Mouse (Mus musculus): ENCODE results near the gene Edem3.

Edem3 gene
- long read RNA-seq, experiment 1, partial matches to known transcripts: 5 of 13 reads
- long read RNA-seq, experiment 1, other reads (novel, unspliced or antisense): 8 of 13 reads
- long read RNA-seq, experiment 2, full-length matches to known transcripts: 1 of 16 reads
- long read RNA-seq, experiment 2, partial matches to known transcripts: 3 of 16 reads
- long read RNA-seq, experiment 2, other reads (novel, unspliced or antisense): 12 of 16 reads

DNA sequence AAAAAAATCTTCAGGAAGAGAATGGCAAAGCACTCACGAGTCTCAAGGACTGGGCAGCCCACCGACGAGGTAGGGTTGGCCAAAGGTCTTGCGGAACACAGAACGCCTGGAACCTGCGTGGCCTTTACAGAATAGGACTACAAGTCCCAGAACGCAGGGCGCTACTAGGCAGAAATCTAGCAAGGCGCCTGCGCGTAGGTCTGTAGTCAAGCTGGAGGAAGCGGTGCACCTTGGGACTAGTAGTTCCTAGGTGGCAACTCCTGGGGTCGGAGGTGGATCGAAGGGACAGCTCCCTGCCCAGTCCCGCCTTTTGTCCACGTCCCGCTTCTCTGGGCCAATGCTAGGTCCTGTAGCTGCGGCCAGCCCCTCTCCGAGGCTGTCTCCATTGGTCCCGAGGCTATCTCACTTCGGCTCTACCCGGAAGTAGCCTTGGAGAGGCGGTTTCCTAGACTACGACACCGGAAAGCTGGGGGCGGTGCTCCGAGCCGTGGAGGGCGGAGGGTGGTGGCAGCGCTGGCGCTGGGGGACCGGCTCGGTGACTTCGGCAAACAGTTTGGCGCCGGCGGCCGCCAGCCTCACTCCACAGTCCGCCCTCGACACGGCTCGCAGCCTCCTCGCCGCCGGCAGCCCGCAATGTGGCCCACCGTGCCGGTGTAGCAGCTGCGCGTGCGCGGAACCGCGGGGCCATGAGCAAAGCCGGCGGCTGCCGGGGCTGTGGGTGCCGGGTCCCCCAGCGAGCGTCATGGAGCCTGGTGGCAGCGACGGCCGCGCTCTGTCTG, at the start of gene Edem3:
TSS of gene Edem3 (plus strand) at position 491 of the 779 bp plus-strand sequence.
- intact Hi-C loops (cut with DNase I): loop anchor here (5.0 kb wide), 1 partner anchor 33 kb away; no protein-coding TSS in a partner anchor

DNA sequence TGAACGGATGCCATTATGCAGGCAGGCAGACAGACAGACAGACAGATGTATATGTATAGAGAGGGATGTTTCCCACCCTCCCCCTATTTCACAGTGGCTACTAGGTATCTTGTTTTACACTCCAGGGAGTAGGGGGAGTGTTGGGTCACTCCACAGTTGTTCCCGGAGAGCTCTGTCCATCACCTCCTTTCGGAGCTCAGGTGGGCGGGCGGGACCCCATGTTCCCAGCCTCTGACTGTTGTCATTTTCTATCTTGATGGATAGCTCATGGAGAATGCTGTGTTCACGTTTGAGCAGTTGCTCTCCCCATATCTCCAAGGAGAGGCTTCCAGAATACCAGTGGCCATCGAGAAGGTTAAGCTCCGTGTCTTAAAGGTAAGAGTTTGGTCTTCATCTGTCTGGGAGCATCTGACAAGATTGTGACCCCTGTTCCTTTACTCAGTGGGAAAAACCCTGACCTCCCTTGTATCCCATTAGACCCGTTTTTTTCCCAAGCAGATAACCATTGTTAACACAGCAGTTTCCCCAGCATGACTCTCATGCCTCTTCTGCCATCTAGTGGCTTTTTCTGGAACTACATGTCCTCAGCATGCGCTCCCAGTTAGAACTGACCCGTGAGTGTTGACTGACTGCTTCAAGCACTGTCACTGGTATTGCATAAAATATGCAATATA, 49.3 kb upstream of the Edem3 start:
- intact Hi-C loops (cut with DNase I): loop anchor here (1.0 to 5.0 kb wide), 2 partner anchors 142 to 214 kb away; no protein-coding TSS in a partner anchor

DNA sequence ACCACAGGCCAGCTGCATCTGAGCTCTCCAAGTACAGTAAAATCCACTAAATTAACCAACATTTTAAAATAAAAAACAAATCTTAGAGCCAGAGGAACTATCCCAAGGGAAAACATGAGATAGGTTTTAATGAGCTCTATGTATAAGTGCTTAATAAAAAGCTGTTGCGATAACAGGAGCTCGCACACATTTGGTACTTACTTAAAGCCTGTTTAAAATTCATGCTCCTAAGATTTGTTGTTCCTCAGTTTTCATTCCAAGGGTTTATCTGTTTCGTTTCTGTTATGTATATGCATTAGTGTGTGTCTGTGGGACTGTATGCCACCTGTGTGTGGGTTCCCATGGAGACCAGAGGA, 48.8 kb upstream of the Edem3 start:
- intact Hi-C loops (cut with DNase I): loop anchor here (1.0 to 5.0 kb wide), 2 partner anchors 142 to 214 kb away; no protein-coding TSS in a partner anchor

DNA sequence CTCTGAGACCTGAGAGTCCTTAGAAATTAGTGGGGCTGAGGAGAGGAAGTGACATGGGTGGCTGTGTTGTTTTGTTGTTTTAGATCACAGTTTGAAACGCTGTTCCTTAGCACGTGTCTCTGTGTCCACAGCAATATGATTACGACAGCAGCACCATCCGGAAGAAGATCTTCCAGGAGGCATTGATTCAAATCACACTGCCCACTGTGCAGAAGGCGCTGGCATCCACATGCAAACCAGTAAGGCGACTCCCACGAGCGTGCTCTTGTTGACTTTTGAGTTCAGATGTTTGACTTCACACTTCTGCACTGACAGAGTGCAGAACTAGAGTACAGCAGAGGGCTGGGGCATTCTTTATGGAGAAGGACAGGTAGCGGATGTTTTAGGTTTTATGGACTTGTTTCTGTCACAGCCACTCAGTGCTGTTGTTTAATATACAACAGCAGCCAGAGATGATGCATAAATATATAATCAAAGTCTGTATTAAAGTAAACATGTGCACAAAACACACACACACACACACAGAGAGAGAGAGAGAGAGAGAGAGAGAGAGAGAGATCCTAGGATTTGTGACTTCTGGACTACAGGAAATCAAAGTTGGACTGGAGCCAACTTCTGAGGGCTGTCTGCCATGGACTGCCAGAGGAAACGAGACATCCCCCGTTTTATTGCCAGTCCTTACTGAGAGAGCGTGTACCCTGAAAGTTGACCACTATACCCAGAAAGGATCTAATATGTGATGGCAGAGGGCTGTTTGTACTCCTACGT, 46.0 kb upstream of the Edem3 start:
- intact Hi-C loops (cut with DNase I): loop anchor here (5.0 kb wide), 1 partner anchor 217 kb away; no protein-coding TSS in a partner anchor

DNA sequence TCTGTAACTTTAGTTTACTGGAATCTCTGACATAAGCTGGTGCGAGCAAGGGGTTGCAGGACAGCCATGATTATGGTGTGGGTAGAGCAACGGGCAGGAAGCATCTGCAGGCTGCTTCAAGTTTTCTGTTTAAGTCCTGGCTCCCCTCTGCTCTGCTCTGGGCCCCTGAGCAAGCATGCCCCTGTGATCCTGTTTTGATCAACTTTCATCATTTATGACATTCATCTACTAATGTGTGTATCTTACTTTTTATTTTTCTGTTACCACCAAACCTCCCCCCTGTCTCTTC, 45.5 kb upstream of the Edem3 start:
- intact Hi-C loops (cut with DNase I): loop anchor here (5.0 kb wide), 1 partner anchor 217 kb away; no protein-coding TSS in a partner anchor

DNA sequence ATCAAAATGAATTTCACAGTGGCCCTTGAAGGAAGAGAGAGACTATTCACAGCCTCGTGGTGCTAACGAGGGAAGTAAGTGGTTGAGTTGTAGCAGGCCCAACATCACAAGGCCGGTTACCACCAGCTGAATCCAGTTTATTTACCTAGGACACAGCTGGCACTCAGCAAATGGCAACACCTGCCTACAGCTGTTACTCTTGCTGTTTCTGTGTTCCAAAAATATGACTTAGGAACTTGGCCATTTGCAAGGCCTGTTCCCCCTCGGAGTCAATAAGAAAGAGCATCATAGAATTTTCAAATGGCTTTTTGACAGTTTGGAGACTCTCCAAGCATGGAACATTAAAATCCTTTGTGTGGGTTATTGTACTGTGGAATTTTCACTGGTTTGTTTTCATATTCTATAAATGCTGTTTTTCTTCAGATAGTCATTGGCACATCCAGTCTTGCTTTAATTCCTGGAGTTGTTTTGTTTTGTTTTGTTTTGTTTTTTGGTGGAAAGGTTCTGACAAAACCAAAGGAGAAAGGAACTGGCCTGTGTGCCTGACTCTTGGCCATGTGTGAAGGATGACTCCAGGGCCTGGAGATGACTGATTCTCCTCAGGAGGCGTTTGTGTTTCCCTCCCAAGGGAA, 44.6 kb upstream of the Edem3 start:
- intact Hi-C loops (cut with DNase I): no loop called here

DNA sequence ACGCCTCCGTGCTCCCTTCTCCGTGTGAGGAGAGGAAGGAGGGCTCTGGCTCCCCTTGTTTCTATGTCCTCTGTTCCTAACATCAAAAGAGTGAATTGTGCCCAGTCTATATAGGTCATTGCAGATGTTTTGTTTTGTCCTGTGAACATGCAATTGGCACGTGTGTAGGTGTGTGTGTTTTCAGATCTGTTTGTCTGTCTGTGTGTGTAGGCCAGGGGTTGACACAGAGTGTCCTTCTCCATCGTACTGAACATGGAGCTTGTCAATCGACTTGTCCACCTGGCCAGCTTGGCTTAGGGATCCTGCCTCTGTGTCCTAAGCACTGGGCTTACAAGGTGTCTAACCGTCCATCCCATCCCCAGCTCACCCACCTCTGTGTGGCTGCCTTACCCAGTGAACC, 44.1 kb upstream of the Edem3 start:
- intact Hi-C loops (cut with DNase I): no loop called here

DNA sequence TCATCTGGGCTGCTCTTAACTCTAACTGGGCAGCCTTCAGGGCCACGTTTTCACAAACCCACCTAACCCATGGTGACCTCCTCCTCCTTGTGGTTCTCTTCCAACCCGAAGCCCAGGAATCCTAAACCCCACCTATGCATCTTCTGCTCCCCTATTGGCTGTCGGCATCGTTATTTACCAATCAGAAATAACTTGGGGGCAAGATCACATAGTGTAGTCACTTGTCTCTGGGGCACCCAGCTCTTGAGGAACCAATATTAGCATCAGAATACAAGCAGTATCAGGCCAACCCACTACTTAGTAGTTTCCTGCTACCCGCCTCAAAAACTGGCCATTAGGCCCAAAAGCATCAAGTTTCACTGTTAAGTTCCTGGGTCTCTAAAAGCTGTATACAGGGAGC, 42.5 kb upstream of the Edem3 start:
- intact Hi-C loops (cut with DNase I): no loop called here

DNA sequence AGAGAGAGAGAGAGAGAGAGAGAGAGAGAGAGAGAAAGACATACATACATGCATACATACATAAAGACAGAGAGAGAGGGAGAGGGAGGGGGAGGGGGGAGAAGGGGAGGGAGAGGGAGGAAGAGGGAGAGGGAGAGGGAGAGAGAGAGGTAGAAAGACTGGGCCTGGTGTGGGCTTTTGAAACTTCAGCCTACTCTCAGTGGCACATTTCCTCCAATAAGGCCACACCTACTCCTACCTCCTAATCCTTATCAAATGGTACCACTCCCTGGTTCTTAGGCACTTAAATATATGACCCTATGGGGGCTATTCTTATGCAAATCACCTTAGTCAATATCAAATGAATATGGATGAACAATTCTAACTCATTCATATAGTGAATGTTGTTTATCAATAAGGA, 41.5 kb upstream of the Edem3 start:
- intact Hi-C loops (cut with DNase I): no loop called here

DNA sequence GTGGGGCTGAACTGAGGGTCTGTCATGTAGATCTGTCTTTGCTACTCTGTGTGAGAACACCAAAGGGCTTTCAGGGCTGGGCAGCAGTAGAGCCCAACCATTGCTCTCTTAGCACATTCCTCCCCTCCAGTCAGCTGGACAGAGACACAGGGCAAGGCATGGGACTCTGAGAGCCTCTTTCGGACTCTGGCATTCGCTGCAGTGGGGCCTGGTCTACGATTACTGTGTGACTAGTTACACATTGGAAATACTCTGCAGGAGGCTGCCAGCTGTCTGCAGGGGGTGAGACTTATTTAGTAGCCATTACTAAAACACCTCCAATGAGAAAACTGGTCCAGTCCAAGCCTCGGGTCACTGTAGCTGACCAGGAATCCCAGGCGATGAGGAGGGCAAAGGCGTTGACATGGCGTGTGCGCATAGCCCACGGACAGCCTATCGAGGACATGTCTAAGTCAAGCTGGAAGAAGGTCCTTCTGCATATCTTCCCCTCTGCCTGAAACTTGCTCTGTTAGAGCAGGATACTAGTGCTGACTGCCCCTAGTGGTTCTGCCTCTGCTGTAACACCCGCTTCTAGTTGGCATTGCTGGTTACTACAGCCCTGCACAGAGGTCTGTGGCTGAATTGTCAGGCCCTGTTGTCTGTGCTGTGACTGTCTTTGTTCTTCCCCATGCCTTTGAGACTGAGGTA, 39.0 kb upstream of the Edem3 start:
- intact Hi-C loops (cut with DNase I): no loop called here

DNA sequence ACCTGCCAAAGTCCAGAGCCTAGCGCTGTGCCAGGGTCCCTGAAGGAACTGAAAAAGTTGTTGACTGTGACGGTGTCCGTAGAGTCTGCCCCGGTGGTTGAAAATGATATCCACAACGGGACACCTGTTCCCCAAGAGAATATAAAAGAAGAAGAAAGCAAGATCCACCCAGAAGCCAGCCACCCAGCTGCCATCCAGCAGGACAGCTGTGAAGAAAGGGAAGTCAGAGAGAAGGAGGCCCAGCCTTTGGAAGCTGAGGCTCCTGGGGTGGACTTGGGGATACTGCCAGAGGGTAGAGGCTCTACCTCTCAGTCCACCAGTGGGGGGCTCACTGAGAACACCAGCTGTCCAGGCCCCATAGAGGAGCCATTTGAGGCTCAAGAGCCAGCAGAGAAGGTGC, 37.5 kb upstream of the Edem3 start:
- intact Hi-C loops (cut with DNase I): no loop called here

DNA sequence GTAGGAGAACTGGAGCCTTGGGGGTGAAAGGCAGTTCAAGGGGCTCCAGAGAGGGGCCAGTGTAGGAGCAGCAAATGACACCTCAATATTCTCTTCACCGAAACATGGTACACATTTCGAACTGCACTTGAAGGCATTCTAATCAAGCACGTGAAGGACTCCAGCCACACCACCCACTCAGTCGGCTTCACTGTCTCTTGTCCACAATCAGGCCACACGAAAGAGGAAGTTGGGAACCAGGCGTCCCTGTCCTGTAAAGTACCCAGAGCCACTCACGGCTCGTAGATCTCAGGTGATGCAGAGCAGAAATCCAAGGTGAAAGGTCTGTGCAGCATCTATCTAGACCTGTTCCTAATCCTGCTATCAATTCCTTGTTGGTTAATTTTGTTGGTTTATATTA, 36.6 kb upstream of the Edem3 start:
- intact Hi-C loops (cut with DNase I): no loop called here

DNA sequence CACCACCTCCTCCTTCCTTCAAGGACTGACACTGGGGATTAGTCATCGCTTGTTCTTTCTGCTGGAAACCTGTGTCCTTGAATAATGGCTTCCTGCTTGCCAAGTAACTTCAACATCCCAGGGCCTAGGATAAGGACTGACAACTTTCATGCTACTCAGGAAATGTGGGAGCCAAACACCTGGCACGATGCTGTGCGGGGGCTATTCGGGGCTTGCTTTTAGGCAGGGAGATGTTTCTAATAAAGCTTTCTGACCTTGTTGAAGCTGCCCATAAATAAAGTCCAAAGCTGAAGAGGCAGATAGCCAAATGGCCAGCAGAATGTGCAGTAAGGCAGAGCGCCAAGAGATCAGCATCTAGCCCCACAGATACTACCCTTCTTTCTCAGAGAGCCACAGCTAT, 35.3 kb upstream of the Edem3 start:
- intact Hi-C loops (cut with DNase I): loop anchor here (5.0 kb wide), 1 partner anchor 37 kb away; the partner anchor contains the start of gene Edem3

DNA sequence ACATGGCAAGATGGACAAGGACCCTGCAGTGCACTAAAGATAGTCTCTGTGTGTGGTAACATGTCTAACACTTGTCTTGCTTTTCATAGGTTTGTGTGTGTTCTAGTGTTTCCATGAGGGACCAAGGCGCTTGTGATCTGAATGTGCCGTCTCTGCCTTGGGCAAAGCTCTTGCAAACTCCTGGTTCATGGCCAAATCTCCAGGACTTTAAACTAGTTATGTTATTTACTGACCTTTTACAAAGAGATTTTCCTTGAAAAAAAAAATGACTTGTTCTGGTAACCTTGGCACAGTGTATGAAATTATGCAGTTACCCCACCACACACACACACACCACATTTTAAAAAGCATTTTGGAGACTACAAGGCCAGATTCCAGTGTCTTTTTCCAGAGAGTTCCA, 34.6 kb upstream of the Edem3 start:
- intact Hi-C loops (cut with DNase I): loop anchor here (5.0 kb wide), 1 partner anchor 37 kb away; the partner anchor contains the start of gene Edem3

DNA sequence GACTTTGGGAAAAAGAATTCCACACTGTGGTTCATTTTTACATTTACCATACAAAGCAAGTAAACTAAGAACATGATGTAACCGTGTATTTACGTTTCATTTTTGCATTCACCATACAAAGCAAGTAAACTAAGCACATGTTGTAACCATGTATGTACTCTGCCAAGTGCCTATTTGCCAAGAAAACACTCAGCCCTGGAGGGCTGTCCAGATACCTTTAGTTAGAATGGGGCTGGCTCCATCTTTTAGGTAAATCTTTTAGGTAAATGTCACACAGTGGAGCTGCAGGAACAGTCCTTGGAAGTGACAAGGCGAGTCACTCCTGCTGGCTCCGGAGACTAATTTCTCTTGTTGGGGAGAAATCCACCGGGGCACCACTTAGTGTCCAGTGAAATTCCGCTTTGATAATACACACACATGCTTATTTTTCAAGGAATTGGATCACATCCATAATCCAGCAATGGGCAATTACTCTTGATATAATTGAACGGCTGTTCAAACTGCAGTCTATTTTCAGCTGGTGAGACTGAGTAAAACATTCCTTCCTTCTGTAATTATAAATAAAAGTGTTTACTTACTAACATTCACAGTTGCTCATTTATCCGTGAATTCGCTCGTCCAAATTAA, 33.7 kb upstream of the Edem3 start:
- intact Hi-C loops (cut with DNase I): loop anchor here (5.0 kb wide), 1 partner anchor 36 kb away; the partner anchor contains the start of gene Edem3

DNA sequence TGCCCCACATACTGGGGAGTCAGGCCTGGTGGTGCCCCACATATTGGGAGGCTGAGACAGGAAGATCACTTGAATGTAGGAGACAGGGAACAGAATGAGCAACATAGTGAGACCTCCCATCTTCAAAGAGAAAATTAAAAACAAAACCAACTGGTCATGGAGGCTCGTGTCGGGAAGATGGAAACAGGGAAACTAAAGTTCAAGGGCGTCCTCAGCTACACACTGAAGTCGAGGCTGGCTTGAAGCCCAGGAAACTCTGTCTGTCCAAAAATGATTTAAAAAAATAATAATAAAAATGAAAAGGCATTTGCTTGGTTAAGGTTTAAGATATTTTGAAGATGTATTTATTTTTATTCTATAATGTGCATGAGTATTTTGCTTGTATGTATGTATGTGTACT, 31.4 kb upstream of the Edem3 start:
- intact Hi-C loops (cut with DNase I): loop anchor here (5.0 kb wide), 1 partner anchor 34 kb away; the partner anchor contains the start of gene Edem3

DNA sequence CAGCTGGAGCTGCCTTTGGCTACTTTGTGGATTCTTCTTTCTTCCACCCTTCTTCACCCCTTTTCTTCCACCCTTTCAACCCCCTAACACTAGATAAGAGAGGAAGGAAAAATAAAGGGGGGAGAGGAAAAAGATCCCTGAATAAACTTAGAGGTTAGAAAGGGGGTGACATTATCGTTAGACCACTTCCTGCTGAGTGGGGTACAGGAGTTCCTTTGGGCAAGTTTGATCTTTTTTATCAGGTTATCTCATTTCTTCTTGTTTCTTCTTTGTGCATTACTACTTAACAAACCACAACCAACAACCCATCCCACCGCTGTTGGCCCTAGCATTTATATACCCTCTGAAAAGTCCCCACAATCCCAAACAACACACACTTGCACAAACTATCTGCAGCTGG, 29.6 kb upstream of the Edem3 start:
- intact Hi-C loops (cut with DNase I): no loop called here

DNA sequence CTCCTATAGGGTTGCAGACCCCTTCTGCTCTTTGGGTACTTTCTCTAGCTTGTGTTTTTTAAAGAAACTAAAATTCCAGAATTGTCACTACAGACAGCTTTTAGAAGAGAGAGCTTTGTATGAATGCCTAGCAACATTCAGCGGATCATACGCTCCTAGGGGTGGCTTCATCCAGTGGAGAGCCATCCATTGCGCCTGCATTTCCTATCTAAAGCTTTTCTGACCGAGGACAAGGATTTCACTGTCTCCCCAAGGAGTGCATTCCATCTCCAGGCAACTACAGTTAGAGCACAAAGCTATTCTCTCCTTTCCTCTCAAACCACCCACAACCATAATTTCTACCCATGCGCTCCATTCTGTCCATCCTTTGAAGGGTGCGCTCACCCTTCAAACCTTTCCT, 28.8 kb upstream of the Edem3 start:
- intact Hi-C loops (cut with DNase I): no loop called here

DNA sequence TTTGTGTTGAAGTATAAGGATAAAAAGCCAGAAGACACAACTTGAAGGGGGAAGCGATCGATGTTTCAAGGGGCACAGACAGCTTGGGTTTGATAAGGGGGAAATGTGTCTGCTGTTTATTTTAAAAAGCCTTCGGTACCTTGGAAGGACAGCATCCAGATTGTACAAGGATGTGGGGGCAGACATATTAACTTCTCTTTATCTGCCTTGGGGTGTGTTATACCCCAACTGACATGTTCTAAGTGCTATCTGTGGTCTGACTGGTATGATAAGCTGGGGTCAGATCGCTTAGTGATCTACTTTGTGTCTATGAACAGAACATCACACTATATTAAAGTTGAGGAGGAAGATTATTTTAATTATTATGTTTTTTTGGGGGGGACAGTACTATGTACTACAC, 27.0 kb upstream of the Edem3 start:
- intact Hi-C loops (cut with DNase I): no loop called here

DNA sequence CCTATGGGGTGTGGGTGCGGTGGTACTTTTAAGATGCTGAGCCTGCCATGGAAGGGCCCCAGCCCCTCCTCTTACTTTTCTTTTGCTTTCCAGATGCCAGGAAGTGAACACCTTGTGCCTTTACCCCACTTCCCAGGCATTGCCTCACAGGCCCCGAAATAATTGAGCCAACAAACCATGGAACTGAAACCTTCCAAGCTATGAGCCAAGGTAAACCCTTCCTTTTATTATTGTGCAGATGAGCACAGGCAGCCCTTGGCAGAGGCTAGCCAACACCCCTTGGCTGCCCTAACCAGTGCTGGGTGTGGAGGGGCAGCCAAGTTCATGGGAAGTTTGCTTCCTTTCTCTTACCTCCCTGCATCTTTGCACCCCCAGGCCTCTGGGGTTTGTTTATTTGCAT, 18.0 kb upstream of the Edem3 start:
- intact Hi-C loops (cut with DNase I): no loop called here
